Mouse (Mus musculus) midbrain, embryonic 13.5 days (tissue): ENCODE measurements around the gene Mphosph9. TPM values are rescaled to one million over a fixed set of nuclear protein-coding genes. Genes with fewer than 3 reads are reported as not detected.
"Not testable (repeated sequence)": the region's sequence is repeated elsewhere in the genome, so short reads cannot be mapped to it uniquely, and the experiment has no call there.

ENCODE experiments used
- ATAC-seq: fragments of 200-750 bp; cut with Nextera tagmentation; 2 replicates; pipeline ENCODE4 v1.8.0; 2017; ENCODE audit warnings: mild to moderate bottlenecking, moderate TSS enrichment, moderate library complexity
- H3K27ac ChIP-seq: fragments of 300-500 bp; sonication (generic); 2 replicates; pipeline ENCODE4 v1.5.1; 2015; ENCODE audit warnings: inconsistent platforms, mild to moderate bottlenecking, moderate library complexity
- H3K27me3 ChIP-seq: fragments of 300-500 bp; sonication (generic); 2 replicates; pipeline ENCODE4 v1.6.1; 2015; ENCODE audit warnings: mild to moderate bottlenecking, inconsistent platforms
- H3K36me3 ChIP-seq: fragments of 300-500 bp; sonication (generic); 2 replicates; pipeline ENCODE4 v1.6.1; 2015; ENCODE audit warnings: mild to moderate bottlenecking, inconsistent platforms
- H3K4me1 ChIP-seq: fragments of 300-500 bp; sonication (generic); replicated peaks from 2 replicates; pipeline ENCODE4 v1.6.1; 2015; ENCODE audit warnings: inconsistent platforms
- H3K4me2 ChIP-seq: fragments of 300-500 bp; sonication (generic); replicated peaks from 2 replicates; pipeline ENCODE4 v1.6.1; 2015; ENCODE audit warnings: moderate library complexity, mild to moderate bottlenecking, inconsistent platforms
- H3K4me3 ChIP-seq: fragments of 300-500 bp; sonication (generic); replicated peaks from 2 replicates; pipeline ENCODE4 v1.5.1; 2015; ENCODE audit warnings: mild to moderate bottlenecking, inconsistent platforms
- H3K9ac ChIP-seq: fragments of 300-500 bp; sonication (generic); replicated peaks from 2 replicates; pipeline ENCODE4 v1.6.1; 2015; ENCODE audit warnings: mild to moderate bottlenecking, inconsistent platforms
- H3K9me3 ChIP-seq: fragments of 300-500 bp; sonication (generic); 2 replicates; pipeline ENCODE4 v1.6.1; 2016; ENCODE audit warnings: mild to moderate bottlenecking, inconsistent platforms
- WGBS: fragments of 180-500 bp; shearing (Covaris S2); methylation state at CpG from one replicate; pipeline ENCODE4 v1.1.7; 2015; 5-methylcytosine and 5-hydroxymethylcytosine counted together
- polyA plus RNA-seq: library from polyadenylated mRNA; unstranded; fragments of >200 nt; fragmentation: Nextera tagmentation; extraction: Ambion mirVana; gene quantifications from 2 replicates; pipeline ENCODE4 v1.2.1, GENCODE M21; 2015

Mphosph9 gene
- polyA plus RNA-seq, 1 experiment from 2014 or later = 16.5 TPM

DNA sequence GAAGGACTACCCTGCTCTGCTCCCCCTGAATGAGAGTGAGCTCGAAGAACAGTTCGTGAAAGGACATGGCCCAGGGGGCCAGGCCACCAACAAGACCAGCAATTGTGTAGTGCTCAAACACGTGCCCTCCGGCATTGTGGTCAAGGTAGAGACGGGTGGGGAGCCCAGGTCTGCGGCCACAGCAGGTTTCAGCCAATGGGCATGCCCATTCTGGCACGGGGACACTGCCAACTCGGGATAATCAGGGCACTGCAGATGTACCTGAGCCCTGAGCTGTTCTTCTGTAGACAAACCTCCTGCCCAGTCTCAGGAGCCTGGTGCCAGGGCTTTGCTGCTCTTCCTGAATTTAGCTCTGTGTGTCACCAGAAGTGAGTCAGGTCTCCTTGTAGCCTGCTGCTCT lies 11.0 kb upstream of the Mphosph9 start:
- WGBS = 86% methylated on average over 8 of the region's 8 CpGs

GRCm38 (mm10) chr5:124337909-124338308 lies 10.1 kb upstream of the Mphosph9 start:
- ATAC-seq = no peak
- Histone ChIP-seq H3K4me1 (peaks cover 24% of the 10 kb centered on the region), H3K36me3 (no peaks in the 10 kb centered on the region), H3K4me3 (no peak overlapping the region), H3K9me3 (no peaks in the 10 kb centered on the region), H3K27me3 (no peaks in the 10 kb centered on the region), H3K27ac (peak overlapping the region; percentile 44), H3K4me2 (no peak overlapping the region), H3K9ac (no peak overlapping the region)
- 64% methylated on average over 9 of the region's 9 CpGs for WGBS

More for the DNA sequence above, 11.0 kb upstream of the Mphosph9 start:
- H3K9ac ChIP-seq = no peak overlapping the region
- H3K36me3 ChIP-seq = no peaks in the 10 kb centered on the region
- H3K27me3 ChIP-seq = no peaks in the 10 kb centered on the region
- no peak for ATAC-seq
- peaks cover 22% of the 10 kb centered on the region for H3K4me1 ChIP-seq
- no peak overlapping the region for H3K4me3 ChIP-seq
- peak overlapping the region; percentile 44 for H3K27ac ChIP-seq
- no peak overlapping the region for H3K4me2 ChIP-seq
- no peaks in the 10 kb centered on the region for H3K9me3 ChIP-seq

GRCm38 (mm10) chr5:124337103-124337502 lies 9.3 kb upstream of the Mphosph9 start:
- H3K4me1 ChIP-seq = peaks cover 24% of the 10 kb centered on the region
- no peaks in the 10 kb centered on the region for H3K9me3 ChIP-seq
- ATAC-seq = no peak
- no peak overlapping the region for H3K4me3 ChIP-seq
- H3K36me3 ChIP-seq = no peaks in the 10 kb centered on the region
- H3K4me2 ChIP-seq = no peak overlapping the region
- 0 out of 2 replicates have a peak overlapping the region, but pooled peaks have one; percentile 35 for H3K27ac ChIP-seq
- H3K9ac ChIP-seq = no peak overlapping the region; the same call in 1 of the 2 replicates
- H3K27me3 ChIP-seq = no peaks in the 10 kb centered on the region
- WGBS = 89% methylated on average over 9 of the region's 9 CpGs

DNA sequence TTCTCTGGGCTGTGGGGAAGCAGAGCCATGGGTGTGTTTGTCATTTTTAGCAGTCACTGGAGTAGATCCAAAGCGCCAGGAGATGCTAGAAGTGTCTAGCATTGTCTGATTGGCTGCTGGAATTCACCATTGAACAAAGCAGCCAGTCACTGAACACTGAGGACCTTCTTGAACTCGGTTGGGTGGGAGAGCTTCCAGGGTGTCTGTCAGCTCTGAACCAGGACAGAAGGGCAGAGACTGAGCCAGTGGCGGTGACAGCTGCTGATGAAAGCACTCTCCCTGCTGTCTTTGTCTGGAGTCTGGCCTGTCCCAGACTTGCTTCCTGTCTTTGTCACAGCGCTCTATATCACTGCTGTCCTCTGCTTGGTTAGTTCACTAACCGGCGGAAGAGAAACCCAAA lies 6.6 kb upstream of the Mphosph9 start:
- Histone ChIP-seq H3K9me3 (no peaks in the 10 kb centered on the region), H3K27ac (peak overlapping the region; percentile 85), H3K36me3 (no peaks in the 10 kb centered on the region), H3K4me1 (peaks cover 24% of the 10 kb centered on the region), H3K9ac (no peak overlapping the region), H3K4me3 (no peak overlapping the region), H3K4me2 (no peak overlapping the region), H3K27me3 (no peaks in the 10 kb centered on the region)
- peak; percentile 86 for ATAC-seq
- WGBS = 29% methylated on average over 6 of the region's 6 CpGs

DNA sequence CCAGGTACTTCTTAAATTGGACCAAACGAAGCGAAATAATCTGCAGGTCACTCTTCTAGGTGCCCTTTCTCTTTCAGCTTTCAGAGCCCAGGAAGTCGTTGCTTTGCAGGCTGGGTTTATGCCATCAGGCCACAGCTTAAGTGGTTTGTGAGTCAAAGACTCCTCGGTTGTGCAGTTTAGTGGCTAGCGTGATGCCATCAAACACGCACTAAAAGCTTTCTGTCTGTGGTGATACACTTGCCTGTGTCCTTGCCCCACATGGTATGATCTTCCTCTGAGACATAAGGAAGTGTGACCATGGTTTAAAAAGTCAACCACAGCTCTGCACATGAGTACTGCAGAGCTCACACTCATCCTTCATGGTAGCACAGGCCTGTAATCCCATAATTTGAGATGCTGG lies 2.3 kb upstream of the Mphosph9 start:
- 93% methylated on average over 6 of the region's 6 CpGs for WGBS
- peaks cover 42% of the 10 kb centered on the region for H3K4me1 ChIP-seq
- no peaks in the 10 kb centered on the region for H3K36me3 ChIP-seq
- no peaks in the 10 kb centered on the region for H3K9me3 ChIP-seq
- no peak overlapping the region for H3K9ac ChIP-seq
- H3K4me2 ChIP-seq = no peak overlapping the region
- no peak overlapping the region for H3K27ac ChIP-seq
- ATAC-seq = no peak
- no peaks in the 10 kb centered on the region for H3K27me3 ChIP-seq
- H3K4me3 ChIP-seq = no peak overlapping the region

DNA sequence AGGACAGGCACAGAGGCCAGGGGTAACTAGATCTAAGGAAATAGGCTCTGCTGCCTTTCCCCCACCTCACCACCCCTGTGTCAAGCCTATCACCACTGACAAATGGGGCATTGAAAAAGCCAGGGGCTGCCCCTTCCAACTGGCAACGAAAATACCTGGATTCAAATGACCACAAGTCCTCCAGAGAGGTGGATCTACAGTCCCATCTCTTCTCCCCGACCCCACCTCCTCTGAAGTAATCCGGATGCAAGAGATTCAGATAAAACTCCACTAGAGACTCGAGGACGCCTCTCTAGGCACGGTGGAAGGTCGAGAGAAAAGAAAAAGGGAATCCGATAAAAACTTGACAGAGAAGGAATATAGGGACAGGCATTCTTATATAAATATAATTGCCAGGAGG lies 943 bp downstream of the Mphosph9 start:
- no peaks in the 10 kb centered on the region for H3K27me3 ChIP-seq
- ATAC-seq = no peak
- H3K9ac ChIP-seq = peak overlapping the region; percentile 75
- no peaks in the 10 kb centered on the region for H3K9me3 ChIP-seq
- H3K36me3 ChIP-seq = peaks cover 16% of the 10 kb centered on the region
- H3K27ac ChIP-seq = peak overlapping the region; percentile 96
- H3K4me1 ChIP-seq = peaks cover 30% of the 10 kb centered on the region
- H3K4me2 ChIP-seq = peak overlapping the region; percentile 94
- WGBS = 3% methylated on average over 8 of the region's 8 CpGs
- H3K4me3 ChIP-seq = peak overlapping the region; percentile 59

GRCm38 (mm10) chr5:124317648-124318047 lies 10.1 kb downstream of the Mphosph9 start:
- Histone ChIP-seq H3K27me3 (no peaks in the 10 kb centered on the region), H3K27ac (no peak overlapping the region), H3K9ac (no peak overlapping the region), H3K36me3 (peaks cover 77% of the 10 kb centered on the region), H3K4me3 (no peak overlapping the region), H3K4me1 (no peaks in the 10 kb centered on the region), H3K9me3 (no peaks in the 10 kb centered on the region), H3K4me2 (no peak overlapping the region)
- 91% methylated on average over 7 of the region's 7 CpGs for WGBS
- ATAC-seq = no peak

GRCm38 (mm10) chr5:124315941-124316340 lies 11.8 kb downstream of the Mphosph9 start:
- Histone ChIP-seq H3K4me1 (no peaks in the 10 kb centered on the region), H3K27ac (no peak overlapping the region), H3K4me2 (no peak overlapping the region), H3K27me3 (no peaks in the 10 kb centered on the region), H3K9ac (no peak overlapping the region), H3K4me3 (no peak overlapping the region), H3K9me3 (peaks cover 7% of the 10 kb centered on the region; the same call in 1 of the 2 replicates), H3K36me3 (peaks cover 81% of the 10 kb centered on the region)
- 92% methylated on average over 11 of the region's 11 CpGs for WGBS
- no peak for ATAC-seq

DNA sequence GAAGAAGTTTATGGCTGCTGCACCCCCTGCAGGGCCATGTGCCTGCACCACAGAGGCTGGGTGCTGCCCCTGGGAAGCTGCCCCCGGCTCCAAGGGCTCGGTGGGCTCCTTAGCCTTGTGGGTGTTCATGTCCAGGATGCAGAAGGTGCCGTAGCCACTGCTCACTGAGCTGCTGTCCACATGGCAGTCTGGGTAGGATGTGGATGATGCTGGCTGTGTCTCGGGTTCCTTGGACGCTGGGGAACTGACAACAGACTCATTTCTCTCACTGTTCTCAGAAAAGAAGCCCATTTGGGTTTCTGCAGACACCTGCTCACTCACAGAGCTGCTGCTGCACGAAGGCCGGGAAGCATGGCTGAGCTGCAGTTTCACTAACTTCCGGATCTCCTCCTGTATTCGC lies 12.3 kb downstream of the Mphosph9 start:
- no peaks in the 10 kb centered on the region for H3K27me3 ChIP-seq
- no peaks in the 10 kb centered on the region for H3K4me1 ChIP-seq
- ATAC-seq = no peak
- no peak overlapping the region for H3K4me3 ChIP-seq
- no peak overlapping the region for H3K27ac ChIP-seq
- no peak overlapping the region for H3K9ac ChIP-seq
- no peak overlapping the region for H3K4me2 ChIP-seq
- WGBS = 92% methylated on average over 9 of the region's 9 CpGs
- H3K36me3 ChIP-seq = peaks cover 81% of the 10 kb centered on the region
- H3K9me3 ChIP-seq = peaks cover 7% of the 10 kb centered on the region; the same call in 1 of the 2 replicates

DNA sequence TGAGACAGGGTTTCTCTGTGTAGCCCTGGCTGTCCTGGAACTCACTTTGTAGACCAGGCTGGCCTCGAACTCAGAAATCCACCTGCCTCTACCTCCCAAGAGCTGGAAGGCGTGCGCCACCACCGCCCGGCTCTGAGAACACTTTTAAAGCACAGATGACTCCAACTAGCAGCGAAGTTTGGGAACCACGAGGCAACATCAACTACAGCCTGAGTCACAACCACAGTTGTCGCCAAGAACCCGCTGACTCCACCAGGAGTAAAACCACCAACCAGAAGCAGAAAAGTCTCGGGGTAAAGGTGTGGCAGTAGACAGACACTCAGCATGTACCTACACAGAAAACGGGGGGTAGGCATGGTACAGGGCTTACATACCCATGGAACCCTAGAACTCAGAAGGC lies 17.7 kb downstream of the Mphosph9 start:
- Histone ChIP-seq H3K4me1 (no peaks in the 10 kb centered on the region), H3K9ac (no peak overlapping the region), H3K27ac (no peak overlapping the region), H3K36me3 (peaks cover 83% of the 10 kb centered on the region), H3K9me3 (peaks cover 7% of the 10 kb centered on the region; the same call in 1 of the 2 replicates), H3K4me2 (no peak overlapping the region), H3K27me3 (no peaks in the 10 kb centered on the region), H3K4me3 (no peak overlapping the region)
- 95% methylated on average over 11 of the region's 11 CpGs for WGBS
- no peak for ATAC-seq

- ATAC-seq = no peak
- H3K4me1 ChIP-seq = no peaks in the 10 kb centered on the region
- H3K4me2 ChIP-seq = no peak overlapping the region
- H3K36me3 ChIP-seq = peaks cover 76% of the 10 kb centered on the region
- peaks cover 7% of the 10 kb centered on the region; the same call in 1 of the 2 replicates for H3K9me3 ChIP-seq
- H3K9ac ChIP-seq = no peak overlapping the region
- H3K4me3 ChIP-seq = no peak overlapping the region
- H3K27me3 ChIP-seq = no peaks in the 10 kb centered on the region
- WGBS = 70% methylated on average over 10 of the region's 10 CpGs
- H3K27ac ChIP-seq = no peak overlapping the region
Observed at GRCm38 (mm10) chr5:124309155-124309554, 18.6 kb downstream of the Mphosph9 start.

GRCm38 (mm10) chr5:124302853-124303252 lies 24.9 kb downstream of the Mphosph9 start:
- H3K27ac ChIP-seq, H3K4me3 ChIP-seq, ATAC-seq, H3K9me3 ChIP-seq, H3K27me3 ChIP-seq, H3K4me1 ChIP-seq, H3K4me2 ChIP-seq, H3K9ac ChIP-seq: not testable (repeated sequence)
- 92% methylated on average over 6 of the region's 6 CpGs for WGBS
- peaks cover 67% of the 10 kb centered on the region for H3K36me3 ChIP-seq

DNA sequence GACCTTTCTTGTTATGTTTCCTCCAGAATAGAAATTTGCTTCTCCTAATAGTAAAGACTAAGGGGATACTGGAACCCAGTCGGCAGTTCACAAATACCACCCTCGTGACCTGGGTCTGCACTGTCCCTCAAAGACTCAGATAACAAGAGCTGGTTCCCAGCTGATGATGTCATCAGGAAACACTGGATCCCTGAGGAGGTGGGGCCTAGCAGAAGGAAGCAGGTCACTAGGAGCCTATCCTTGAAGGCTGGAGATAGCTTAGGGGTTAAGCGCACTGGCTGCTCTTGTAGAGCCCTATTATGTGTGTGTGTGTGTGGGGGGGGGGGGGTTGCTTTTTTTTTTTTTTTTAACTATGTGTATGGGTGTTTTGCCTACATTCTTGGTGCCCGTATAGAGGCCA lies 27.6 kb downstream of the Mphosph9 start:
- Histone ChIP-seq H3K9ac (no peak overlapping the region), H3K36me3 (peaks cover 63% of the 10 kb centered on the region), H3K27me3 (no peaks in the 10 kb centered on the region), H3K9me3 (no peaks in the 10 kb centered on the region), H3K4me1 (no peaks in the 10 kb centered on the region), H3K4me2 (no peak overlapping the region), H3K4me3 (no peak overlapping the region), H3K27ac (no peak overlapping the region)
- whole genome bisulfite sequencing = 83% methylated on average over 4 of the region's 4 CpGs
- no peak for ATAC-seq
